Mouse (Mus musculus) cerebellum, postnatal 36 days (tissue): ENCODE data around the gene Cyp2d11.
"Not testable (repeated sequence)": the region's sequence is repeated elsewhere in the genome, so short reads cannot be mapped to it uniquely, and the experiment has no call there.

Source experiments
- DNase-seq, 2 experiments: peaks; one replicate each; pipeline ENCODE4 v3.0.0; 2021 to 2022; ENCODE audit warnings: mixed read lengths in 2 of 2

The Cyp2d11 gene

DNA sequence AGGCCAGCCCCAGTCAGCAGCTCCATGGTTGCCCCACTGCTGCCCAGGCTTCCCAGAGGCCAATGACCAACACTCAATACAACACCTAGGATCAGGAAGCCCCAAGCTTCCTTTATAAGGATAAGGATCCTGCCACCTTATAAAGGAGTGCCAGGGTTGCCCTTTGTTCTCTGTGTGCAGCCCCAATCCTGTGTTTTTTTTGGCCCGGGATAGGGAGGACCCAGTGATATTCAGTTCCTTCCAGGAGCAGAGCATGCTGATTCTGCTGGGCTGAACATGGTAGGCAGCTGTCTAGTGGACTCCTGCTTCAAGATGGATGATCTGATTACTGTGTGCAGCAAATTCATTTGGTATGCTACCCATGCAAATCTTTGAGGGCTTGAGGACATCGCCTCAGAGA is at the start of gene Cyp2d11:
Gene Cyp2d11, minus strand, starts transcription at position 101 of the 400 bp plus-strand sequence.
- DNase-seq, result not testable (repeated sequence)

DNA sequence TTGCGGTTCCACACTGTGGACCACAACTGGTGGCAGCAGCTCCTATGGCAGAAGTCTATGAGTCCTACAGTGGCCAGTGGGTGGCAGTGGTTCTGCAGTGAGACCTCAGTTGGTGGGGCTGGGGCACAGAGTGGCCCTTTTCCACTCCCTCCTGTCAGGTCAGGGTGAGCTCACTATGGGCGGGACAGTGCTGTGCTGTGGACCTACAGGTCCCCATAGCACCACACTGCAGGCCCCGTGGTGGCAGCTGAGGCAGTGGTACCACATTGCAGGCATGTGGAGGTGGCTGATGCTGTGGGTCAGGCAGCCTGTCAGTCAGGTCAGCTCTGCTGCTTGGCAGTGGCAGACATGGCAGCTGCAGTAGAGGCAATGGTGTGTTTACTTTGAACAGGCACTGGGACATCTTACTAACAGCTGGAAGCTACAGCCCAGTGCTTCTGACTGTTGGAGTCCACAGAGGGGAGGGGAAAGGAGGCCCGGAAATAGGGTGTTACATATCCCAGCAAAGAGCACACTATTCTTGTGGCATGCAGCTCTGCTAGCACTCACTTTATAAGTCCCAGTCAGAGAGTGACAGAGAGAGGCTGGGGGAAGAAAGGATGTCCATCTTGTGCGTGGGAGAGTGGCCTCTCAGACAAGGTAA is 44.3 kb upstream of the Cyp2d11 start:
- DNase-seq, result no peak

DNA sequence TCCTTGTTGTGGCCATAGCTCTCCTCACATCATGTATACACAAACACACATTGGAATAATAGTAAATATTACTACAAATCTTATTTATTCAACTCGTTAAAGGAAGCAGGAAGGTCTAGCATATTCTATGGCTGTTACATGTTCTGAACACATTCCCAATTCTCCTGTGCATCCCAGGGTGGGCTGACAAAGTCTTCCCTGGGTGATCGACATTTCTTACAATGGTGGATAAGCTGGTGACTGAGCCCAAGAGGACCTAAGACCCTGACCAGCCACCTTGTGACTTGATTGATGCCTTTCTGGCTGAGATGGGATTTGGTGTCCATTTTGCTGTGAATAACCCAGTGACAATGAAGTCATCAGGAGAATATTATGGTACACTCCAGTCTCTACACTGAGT is 41.8 kb upstream of the Cyp2d11 start:
- no peak for DNase-seq

DNA sequence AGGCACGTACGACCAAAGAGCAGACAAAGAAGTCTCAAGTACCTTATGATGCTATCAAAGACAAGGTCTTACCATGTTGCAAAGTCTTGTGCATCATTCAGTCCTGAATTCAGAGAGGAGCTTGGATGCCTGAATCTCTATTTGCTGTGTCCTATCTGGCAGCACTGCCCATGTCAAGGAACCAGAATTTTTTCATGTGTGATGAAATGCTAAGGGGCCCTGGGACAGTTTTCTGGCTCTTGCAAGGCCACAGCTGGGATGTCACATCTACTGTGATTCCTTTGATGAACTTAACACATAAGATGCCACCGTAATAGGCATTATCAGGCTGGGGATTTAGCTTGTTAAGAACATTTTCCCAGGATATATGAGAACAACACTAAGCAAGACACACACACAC is 41.2 kb upstream of the Cyp2d11 start:
- DNase-seq, result no peak

DNA sequence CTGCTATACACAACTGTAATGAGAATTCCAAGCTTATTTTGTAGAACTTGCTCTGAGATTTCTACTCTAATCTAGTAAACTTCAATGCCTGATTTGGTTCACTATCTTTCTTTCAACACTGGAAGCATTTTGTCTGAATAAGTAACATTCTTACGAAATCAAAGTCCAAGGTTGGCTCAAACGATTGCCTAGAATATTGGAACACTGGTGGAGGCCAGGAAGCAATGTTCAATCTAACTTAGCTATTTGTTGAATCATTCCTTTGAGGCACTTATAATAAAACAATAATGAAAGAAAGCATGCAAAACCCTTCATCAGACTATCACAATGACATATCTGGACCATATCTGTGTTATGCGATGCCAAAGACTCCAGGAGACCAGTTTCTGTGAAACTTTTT is 40.7 kb upstream of the Cyp2d11 start:
- DNase-seq, result no peak

DNA sequence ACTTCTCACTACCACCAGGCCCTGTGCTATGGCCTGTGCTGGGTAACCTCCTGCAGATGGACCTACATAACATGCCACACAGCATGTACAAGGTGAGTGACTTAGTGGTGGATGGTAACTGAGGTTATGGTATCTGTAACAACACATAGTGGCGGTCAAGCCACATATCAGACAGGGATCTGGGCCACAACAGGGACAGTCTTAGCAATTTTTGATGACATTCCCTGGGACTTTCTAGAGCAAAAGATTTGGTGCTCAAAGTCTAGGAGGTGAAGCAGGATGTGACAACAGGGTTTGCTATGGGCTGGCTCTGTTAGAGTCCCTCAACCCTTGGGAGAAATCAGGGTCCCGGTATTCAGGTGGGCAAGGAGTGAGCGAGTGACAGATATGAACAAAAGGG is 39.8 kb upstream of the Cyp2d11 start:
- DNase-seq, result no peak

DNA sequence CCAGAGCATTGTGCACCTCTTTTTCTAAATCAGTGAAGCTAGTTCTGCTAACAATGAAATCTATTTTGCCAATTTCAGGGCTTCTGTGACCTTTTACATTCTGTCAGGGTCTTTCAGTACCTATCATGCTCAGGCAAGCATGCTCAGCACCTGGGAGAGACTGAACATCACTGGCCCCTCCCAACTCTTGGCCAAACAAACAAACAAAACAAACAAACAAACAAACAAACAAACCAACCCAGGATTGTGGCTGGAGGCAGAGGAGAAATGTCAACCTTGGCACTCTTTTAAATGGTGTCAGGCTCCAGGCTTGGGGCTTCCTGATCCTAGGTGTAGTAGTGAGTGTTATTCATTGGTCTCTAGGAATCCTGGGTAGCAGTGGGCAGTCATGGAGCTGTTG is 39.3 kb upstream of the Cyp2d11 start, which contains the start of gene Cyp2d9:
Gene Cyp2d9, plus strand, starts transcription at position 301 of the 400 bp plus-strand sequence.
- DNase-seq, result no peak

DNA sequence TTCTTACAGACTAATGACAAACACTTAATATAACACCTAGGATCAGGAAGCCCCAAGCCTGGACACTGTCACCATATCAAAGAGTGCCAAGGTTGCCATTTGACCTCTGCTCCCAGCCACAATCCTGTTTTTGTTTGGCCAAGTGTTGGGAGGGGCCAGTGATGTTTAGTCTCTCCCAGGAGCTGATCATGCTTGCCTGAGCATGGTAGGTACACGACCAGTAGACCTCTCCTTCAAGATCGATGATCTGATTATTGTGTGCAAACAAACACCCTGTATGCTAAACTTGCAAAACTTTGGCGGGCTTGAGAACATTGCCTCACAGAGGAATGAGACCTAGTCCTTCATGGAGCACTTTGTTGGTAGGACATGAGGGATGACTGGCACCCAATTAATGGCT is 29.6 kb upstream of the Cyp2d11 start:
- no peak for DNase-seq

DNA sequence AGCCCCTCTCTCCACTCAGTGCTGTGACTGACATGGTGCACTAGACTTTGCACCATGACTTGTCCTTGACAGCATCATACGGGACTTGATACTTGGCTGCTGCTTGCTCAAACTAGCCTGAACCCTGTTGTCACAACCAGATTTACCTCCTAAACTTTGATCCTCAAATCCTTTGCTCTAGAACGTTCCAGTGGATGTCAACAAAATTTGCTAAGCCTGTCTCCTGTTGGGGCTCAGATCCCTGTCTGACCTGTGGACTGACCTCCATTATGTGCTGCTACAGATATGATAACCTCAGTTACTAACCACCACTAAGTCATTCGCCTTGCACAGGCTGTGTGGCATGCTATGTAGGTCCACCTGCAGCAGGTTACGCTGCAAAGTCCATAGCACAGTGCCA is 29.1 kb upstream of the Cyp2d11 start:
- DNase-seq, result no peak

DNA sequence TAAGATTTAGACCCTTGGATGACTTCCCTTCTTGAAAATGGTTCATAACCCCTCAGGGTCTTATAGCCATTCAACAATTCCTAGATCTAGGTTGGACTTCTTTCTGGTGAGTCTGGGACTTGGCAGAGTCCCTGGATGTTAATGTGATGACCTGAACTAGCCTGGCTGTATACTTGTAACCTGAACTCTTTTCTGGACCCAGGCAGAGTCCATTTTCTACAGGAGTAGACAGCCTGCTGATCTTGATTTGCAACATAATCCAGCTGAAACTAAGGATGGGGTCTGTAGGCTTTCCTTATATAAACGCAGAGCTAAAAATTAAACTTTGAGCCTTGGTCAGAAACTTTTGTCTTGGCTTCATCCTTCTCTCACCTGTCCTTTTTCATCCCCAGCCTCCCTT is 24.8 kb upstream of the Cyp2d11 start:
- no peak for DNase-seq

DNA sequence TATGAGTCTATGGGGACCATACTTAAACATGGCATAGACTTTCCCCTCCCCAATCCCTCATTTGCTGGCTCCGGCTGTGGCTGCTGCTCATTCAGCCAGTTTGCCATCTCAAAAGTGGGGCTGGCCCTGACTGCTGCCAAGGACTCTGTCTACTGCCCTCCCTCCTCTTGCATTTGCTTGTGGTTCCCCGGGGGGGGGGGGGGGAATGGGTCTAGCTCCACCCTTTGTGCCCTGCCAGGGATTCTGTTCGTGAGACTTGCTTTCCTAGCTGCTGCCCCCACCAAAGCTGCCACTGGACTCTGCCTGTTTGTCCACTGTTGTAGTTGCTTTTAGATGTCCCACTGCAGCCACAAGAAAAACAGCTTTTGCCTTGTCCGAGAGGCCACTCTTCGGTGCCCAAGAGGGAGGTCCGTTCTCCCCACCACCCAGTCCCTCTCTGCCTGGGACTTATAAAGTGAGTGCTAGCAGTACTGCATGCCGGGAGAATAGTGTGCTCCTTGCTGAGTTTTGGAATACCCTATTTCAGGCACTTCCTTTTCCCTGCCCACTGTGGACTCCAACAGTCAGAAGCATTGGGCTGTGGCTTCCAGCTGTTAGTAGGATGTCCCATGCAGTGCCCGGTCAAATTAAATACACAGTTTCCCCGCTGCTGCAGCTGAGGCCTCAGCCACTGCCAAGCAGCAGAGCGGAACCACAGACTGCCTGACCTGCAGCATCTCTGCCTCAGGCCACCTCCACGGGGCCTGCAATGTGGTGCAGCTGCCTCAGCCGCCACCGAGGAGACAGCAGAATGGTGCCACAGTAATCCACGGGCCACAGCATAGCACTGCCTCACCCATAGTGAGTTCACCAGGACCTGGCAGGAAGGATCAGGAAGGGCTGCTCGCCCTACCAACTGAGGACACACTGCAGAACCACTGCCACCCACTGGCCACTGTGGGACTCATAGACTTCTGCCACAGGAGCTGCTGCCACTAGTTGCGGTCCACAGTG is 23.3 kb upstream of the Cyp2d11 start:
- DNase-seq, result peak; percentile 87 to 91

DNA sequence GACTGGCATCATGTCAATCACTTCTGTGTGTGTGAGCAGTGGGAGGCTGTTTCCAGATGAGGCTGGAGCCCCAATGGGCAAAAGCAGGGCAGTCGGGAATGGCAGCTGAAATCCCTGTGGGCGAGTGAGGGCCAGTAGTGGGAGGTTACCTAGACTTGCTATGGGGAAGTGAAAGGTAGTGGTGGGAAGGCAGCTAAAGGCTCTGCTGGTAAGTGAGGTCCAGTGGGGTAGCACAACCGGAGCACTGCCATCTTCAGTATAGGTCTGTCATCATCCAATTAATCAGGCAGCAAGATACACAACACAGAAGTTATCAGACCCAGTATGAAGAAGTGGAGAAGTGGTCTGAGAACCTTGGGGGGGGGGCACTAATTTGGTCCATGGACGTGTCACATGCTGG is 13.7 kb upstream of the Cyp2d11 start:
- DNase-seq, result no peak

DNA sequence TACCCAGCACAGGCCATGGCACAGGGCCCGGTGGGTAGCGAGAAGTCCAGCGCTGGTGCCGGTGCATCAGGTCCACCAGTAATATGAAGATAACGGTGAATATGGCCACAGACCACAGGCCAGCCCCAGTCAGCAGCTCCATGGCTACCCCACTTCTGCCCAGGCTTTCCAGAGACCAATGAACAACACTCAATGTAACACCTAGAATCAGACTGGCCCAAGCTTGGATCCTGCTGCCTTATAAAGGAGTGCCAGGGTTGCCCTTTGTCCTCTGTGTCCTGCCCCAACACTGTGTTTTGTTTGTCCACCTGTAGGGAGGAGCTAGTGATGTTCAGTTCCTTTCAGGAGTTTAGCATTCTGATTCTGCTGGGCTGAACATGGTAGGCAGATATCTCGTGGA is 13.2 kb upstream of the Cyp2d11 start, which contains the start of gene Cyp2d10:
Gene Cyp2d10, minus strand, starts transcription at position 215 of the 400 bp plus-strand sequence.
- no peak for DNase-seq

DNA sequence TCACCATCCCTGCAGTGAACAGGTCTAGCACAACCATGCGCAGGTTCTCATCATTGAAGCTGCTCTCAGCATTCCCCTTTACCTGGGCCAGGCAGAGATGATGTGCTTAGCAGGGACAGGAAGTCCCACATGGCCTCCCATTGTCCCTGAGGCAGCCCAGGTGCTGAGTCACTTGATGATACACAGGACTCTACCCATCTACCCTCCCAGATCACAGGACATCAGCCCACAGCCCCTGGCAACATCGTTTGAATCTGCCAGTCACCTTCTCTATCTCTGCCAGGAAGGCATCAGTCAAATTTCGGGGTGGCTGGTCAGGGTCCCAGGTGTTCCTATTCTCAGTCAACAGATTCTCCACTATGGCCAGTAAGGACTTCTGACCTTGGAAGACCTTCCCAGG is 10.3 kb upstream of the Cyp2d11 start:
- no peak for DNase-seq

DNA sequence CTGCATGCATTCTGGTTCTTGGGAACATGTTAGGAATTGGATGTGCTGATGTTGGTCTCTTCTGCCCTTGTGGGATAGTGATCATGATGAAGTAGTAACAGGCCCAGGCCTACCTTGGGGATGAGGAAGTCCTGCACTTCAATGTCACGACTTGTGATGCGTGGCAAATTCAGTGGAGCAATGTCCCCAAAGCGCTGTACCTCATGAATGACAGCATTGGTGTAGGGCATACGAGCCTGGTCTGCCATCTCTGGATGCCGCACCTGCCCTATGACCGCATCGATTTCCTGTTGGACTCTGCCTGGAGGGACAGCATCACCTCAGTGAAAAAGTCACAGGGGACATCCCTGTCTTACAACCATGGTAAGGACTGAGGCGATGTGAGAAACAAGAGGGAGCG is 9.8 kb upstream of the Cyp2d11 start:
- no peak for DNase-seq

DNA sequence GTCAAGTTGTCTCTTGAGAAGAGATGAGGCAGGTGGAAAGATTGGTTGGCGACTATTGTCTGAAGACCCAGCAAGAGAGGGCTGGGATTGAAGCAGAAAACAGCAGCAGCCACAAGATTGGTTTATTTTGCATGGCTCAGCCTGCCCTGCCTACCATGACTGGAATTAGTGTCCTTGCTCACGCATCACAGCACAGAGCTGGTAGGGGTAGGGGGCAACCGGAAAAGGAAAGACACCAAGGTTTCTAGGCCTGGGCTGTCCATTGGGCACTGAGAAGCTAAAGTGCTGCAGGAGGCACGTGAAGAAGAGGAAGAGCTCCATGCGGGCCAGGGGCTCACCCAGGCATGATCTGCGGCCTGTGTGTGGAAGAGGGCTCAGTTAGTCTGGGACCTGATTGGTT is 8.9 kb upstream of the Cyp2d11 start:
- no peak for DNase-seq

DNA sequence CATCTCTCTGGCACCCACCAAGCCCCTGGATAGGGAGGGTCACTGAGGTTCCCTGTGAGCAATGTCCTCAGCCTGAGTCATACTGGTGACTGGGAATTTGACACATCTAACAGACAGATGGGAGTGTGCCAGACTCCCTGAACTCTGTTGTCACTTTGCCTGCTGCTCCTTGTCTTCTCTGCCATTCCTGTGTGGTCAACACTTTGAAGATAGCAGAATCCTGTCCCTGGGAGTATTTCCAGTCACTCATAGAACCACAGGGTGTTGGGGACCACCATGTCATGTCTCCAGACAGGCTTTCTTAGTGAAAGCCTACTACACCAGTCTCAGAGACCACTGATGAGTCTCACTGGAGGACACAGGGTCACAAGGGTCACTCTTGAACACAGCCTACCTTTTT is 8.3 kb upstream of the Cyp2d11 start:
- DNase-seq, result no peak

DNA sequence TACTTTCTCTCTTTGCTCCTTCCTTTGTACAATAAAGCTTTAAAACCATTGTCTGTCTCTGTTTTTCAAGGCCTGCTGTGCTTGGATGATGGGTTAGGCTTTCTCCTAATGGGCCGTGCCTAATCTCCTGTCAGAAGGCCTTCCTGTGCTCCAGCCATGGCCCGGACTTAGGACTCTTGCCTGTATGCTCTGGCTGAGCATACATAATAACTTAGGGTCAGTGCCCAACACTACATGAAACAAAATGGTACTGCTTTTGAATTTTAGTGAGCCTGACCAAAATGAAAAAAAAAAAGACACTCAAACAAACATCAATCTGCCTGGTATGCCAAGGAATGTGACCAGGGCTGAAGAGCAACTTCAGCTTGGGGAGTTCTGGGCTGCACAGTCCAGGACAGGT is 7.7 kb upstream of the Cyp2d11 start:
- DNase-seq, result no peak

DNA sequence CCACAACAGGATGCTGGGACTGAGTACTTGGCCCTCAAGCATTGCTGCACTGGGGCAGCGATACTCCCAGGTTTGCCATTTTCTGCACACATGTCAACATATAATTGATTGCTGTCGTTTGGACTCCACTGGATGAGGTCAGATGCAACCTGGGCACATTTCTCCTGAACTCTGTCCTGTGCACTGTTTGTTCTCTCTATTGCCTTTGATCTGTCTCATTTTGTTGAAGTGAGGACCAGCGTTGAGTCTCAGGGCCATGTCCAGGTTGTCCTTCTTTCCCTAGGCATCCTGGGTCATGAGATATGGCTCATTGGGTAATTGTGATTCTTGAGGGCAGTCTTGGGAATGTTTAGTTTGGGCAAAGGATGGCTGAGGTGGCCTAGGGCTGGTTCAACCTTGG is 2.1 kb upstream of the Cyp2d11 start:
- not testable (repeated sequence) for DNase-seq

DNA sequence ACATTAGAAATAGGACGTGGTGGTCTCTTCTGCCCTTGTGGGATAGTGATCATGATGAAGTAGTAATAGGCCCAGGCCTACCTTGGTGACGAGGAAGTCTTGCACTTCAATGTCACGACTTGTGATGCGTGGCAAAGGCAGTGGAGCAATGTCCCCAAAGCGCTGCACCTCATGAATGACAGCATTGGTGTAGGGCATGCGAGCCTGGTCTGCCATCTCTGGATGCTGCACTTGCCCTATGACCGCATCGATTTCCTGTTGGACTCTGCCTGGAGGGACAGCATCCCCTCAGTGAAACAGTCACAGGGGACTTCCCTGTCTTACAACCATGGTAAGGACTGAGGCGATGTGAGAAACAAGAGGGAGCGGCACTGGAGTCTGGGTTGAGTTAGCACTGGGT is 3.9 kb downstream of the Cyp2d11 start:
- DNase-seq, result not testable (repeated sequence)

DNA sequence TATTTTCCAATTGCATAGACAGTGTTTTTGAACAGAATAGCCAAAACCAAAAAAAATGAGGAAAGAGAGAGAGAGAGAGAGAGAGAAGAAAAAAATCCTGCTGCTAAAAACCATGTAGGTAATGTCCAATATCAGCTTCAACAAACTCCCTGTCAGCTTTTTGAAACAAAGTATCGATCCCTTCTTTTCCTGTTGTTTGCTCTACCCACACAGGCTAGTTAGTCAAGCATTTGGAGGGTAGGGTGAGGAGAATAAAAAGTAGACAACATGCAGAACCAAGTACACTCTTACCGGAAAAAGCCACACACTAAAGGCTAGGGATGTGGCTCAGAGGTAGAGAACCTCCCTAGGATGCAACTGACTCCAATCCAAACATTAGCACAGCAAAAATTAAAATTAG is 8.1 kb downstream of the Cyp2d11 start:
- no peak for DNase-seq

DNA sequence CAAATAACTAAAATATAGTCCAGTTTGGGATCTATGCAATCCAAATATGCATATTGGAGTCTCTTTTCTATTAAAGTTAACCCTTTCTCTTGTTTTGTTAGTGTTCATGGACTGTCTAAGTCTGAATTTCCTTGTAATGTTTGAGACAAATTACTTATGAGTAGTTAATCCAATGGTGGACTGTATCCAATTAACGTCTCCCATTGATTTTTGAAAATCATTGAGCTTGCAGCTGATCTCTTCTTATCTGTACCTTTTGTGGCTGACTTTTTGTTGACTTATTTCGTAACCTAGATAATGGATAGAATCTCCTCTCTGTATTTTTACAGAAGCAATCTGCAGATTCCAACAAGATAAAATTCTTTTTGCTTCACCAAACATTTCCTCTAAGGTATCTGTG is 11.4 kb downstream of the Cyp2d11 start:
- DNase-seq, result no peak

DNA sequence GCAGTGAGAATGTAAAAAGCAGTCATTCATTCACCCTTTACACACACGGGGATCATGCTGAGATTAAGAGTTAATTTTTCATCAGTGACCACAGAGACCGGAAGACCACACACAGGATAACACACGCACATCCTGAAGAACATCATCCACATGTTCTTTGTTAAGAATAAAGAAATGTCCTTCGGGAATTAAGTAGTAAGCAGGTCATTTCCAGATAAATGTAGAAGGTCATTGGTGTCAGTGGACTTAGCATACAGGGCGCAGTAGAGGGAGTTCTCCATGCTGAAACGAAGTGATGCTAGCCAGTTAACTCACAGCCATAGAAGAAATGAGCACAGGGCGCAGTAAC is 13.1 kb downstream of the Cyp2d11 start:
- no peak for DNase-seq
